Mouse (Mus musculus): ENCODE measurements around the gene Nck2. TPM values are rescaled to one million over a fixed set of nuclear protein-coding genes. Genes with fewer than 3 reads are reported as not detected.

Nck2 gene
- polyA plus RNA-seq, 1 experiment from 2014 or later, result 53.2 TPM

GRCm38 (mm10) chr1:43506638-43507037 lies 62.3 kb downstream of the Nck2 start:
- no peak overlapping the region for H3K4me3 ChIP-seq (ENCODE audit: low read depth, low read length)

GRCm38 (mm10) chr1:43507809-43508208 lies 63.4 kb downstream of the Nck2 start:
- 88% methylated on average over 1 of the region's 1 CpGs for WGBS
- ATAC-seq (ENCODE audit: insufficient number of reproducible peaks, low FRiP score, low TSS enrichment, low read depth), result no peak
- Histone ChIP-seq H3K9ac (ENCODE audit: low read length) (no peak overlapping the region), H3K4me3 (ENCODE audit: low read depth, low read length) (no peak overlapping the region), H3K27ac (replicated peaks; ENCODE audit: low read depth, low read length) (no peak overlapping the region), H3K9me3 (ENCODE audit: control insufficient read depth, low read length) (no peaks in the 10 kb centered on the region), H3K27me3 (ENCODE audit: control insufficient read depth, insufficient read depth, low read length) (no peaks in the 10 kb centered on the region), H3K4me2 (ENCODE audit: low read depth, severe bottlenecking) (no peak overlapping the region), H3K36me3 (ENCODE audit: control insufficient read depth, insufficient read depth, low read length) (0 out of 2 replicates have a peak, but pooled peaks cover 2% of the 10 kb centered on the region), H3K4me1 (ENCODE audit: control insufficient read depth, insufficient read depth, low read length) (no peaks in the 10 kb centered on the region; the same call in 1 of the 2 replicates)
- DNase-seq (ENCODE audit: low spot score), result no peak

More at GRCm38 (mm10) chr1:43506638-43507037, 62.3 kb downstream of the Nck2 start:
- H3K4me2 ChIP-seq (ENCODE audit: low read depth, severe bottlenecking), result no peak overlapping the region
- no peaks in the 10 kb centered on the region; the same call in 1 of the 2 replicates for H3K4me1 ChIP-seq (ENCODE audit: control insufficient read depth, insufficient read depth, low read length)
- H3K9me3 ChIP-seq (ENCODE audit: control insufficient read depth, low read length), result no peaks in the 10 kb centered on the region
- H3K9ac ChIP-seq (ENCODE audit: low read length), result no peak overlapping the region
- ATAC-seq (ENCODE audit: insufficient number of reproducible peaks, low FRiP score, low TSS enrichment, low read depth) (no peak), DNase-seq (ENCODE audit: low spot score) (no peak)
- 0 out of 2 replicates have a peak, but pooled peaks cover 2% of the 10 kb centered on the region for H3K36me3 ChIP-seq (ENCODE audit: control insufficient read depth, insufficient read depth, low read length)
- no peak overlapping the region for H3K27ac ChIP-seq (replicated peaks; ENCODE audit: low read depth, low read length)
- WGBS, result 94% methylated on average over 3 of the region's 3 CpGs
- H3K27me3 ChIP-seq (ENCODE audit: control insufficient read depth, insufficient read depth, low read length), result no peaks in the 10 kb centered on the region

GRCm38 (mm10) chr1:43511256-43511655 lies 66.9 kb downstream of the Nck2 start:
- no peaks in the 10 kb centered on the region for H3K4me1 ChIP-seq (ENCODE audit: control insufficient read depth, insufficient read depth, low read length)
- 0 out of 2 replicates have a peak, but pooled peaks cover 2% of the 10 kb centered on the region for H3K36me3 ChIP-seq (ENCODE audit: control insufficient read depth, insufficient read depth, low read length)
- 88% methylated on average over 12 of the region's 12 CpGs for WGBS
- H3K27ac ChIP-seq (replicated peaks; ENCODE audit: low read depth, low read length), result no peak overlapping the region
- H3K9me3 ChIP-seq (ENCODE audit: control insufficient read depth, low read length), result no peaks in the 10 kb centered on the region
- DNase-seq (ENCODE audit: low spot score) (no peak), ATAC-seq (ENCODE audit: insufficient number of reproducible peaks, low FRiP score, low TSS enrichment, low read depth) (no peak)
- H3K4me3 ChIP-seq (ENCODE audit: low read depth, low read length), result no peak overlapping the region
- no peak overlapping the region for H3K4me2 ChIP-seq (ENCODE audit: low read depth, severe bottlenecking)
- no peak overlapping the region for H3K9ac ChIP-seq (ENCODE audit: low read length)
- H3K27me3 ChIP-seq (ENCODE audit: control insufficient read depth, insufficient read depth, low read length), result no peaks in the 10 kb centered on the region

DNA sequence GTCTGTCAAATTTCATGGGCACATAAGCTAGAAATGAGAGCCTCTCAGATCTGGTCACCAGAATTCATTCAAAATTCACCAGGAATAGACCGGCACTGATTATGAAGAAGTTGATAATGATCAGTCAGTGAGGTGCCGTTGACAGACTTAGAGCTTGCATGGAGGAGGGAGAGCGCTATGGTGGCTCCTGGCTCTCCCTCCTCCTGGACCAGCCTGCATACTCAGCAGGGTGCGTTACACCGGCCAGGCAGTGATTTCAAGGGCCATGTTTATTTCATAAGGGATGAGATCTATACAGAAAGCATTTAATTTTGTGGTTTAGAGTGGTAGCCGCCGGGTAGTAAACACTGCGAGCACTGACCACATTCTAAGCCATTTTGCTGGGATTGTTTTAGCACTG lies 67.3 kb downstream of the Nck2 start:
- no peak overlapping the region for H3K9ac ChIP-seq (ENCODE audit: low read length)
- no peak overlapping the region for H3K4me3 ChIP-seq (ENCODE audit: low read depth, low read length)
- H3K27me3 ChIP-seq (ENCODE audit: control insufficient read depth, insufficient read depth, low read length), result no peaks in the 10 kb centered on the region
- H3K4me2 ChIP-seq (ENCODE audit: low read depth, severe bottlenecking), result no peak overlapping the region
- H3K9me3 ChIP-seq (ENCODE audit: control insufficient read depth, low read length), result no peaks in the 10 kb centered on the region
- H3K4me1 ChIP-seq (ENCODE audit: control insufficient read depth, insufficient read depth, low read length), result no peaks in the 10 kb centered on the region
- WGBS, result 94% methylated on average over 8 of the region's 8 CpGs
- H3K36me3 ChIP-seq (ENCODE audit: control insufficient read depth, insufficient read depth, low read length), result 0 out of 2 replicates have a peak, but pooled peaks cover 2% of the 10 kb centered on the region
- no peak for DNase-seq (ENCODE audit: low spot score)
- no peak overlapping the region for H3K27ac ChIP-seq (replicated peaks; ENCODE audit: low read depth, low read length)
- ATAC-seq (ENCODE audit: insufficient number of reproducible peaks, low FRiP score, low TSS enrichment, low read depth), result no peak

GRCm38 (mm10) chr1:43517405-43517804 lies 73.0 kb downstream of the Nck2 start:
- Histone ChIP-seq H3K27me3 (ENCODE audit: control insufficient read depth, insufficient read depth, low read length) (no peaks in the 10 kb centered on the region), H3K27ac (replicated peaks; ENCODE audit: low read depth, low read length) (no peak overlapping the region), H3K36me3 (ENCODE audit: control insufficient read depth, insufficient read depth, low read length) (no peaks in the 10 kb centered on the region), H3K9ac (ENCODE audit: low read length) (no peak overlapping the region), H3K4me3 (ENCODE audit: low read depth, low read length) (no peak overlapping the region), H3K4me2 (ENCODE audit: low read depth, severe bottlenecking) (no peak overlapping the region), H3K9me3 (ENCODE audit: control insufficient read depth, low read length) (no peaks in the 10 kb centered on the region), H3K4me1 (ENCODE audit: control insufficient read depth, insufficient read depth, low read length) (no peaks in the 10 kb centered on the region)
- DNase-seq (ENCODE audit: low spot score) (no peak), ATAC-seq (ENCODE audit: insufficient number of reproducible peaks, low FRiP score, low TSS enrichment, low read depth) (no peak)
- WGBS, result 93% methylated on average over 3 of the region's 3 CpGs

DNA sequence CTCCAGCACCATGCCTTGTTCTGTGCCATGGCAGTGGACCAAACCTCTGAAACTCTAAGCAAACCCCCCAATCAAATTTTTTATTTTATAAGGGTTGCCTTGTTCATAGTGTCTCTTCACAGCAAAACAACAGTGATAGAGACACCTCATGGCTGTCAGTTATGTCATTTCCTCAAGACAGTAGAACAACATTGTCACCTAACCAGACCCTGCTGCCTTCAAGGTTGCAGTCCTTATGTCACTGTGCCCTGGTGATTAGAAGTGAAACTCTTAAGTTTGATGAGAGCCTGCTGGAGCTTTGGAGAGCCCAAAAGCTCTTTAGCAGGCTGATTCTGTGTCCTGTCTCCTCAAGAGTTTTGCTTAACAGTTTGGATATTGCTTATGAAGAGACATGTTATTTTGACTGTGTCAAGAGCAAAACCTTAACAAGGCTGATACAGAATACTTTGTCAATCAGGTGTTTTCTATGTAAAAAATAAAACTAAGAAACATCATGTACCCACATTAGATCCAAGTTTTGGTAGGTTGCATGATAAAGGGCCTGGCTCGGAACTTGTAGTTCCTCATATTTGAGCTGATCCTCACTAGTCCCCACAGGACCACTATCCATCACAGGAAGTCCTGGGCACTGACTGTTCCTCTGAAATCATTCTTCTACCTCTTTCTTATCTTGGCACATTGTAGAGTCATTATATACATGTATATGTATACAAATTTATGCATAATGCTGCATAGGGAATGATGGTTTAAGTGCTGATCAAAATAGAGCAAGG lies 76.0 kb downstream of the Nck2 start:
- Histone ChIP-seq H3K36me3 (ENCODE audit: control insufficient read depth, insufficient read depth, low read length) (no peaks in the 10 kb centered on the region), H3K4me3 (ENCODE audit: low read depth, low read length) (no peak overlapping the region), H3K9me3 (ENCODE audit: control insufficient read depth, low read length) (no peaks in the 10 kb centered on the region), H3K9ac (ENCODE audit: low read length) (no peak overlapping the region), H3K27me3 (ENCODE audit: control insufficient read depth, insufficient read depth, low read length) (no peaks in the 10 kb centered on the region), H3K4me2 (ENCODE audit: low read depth, severe bottlenecking) (no peak overlapping the region), H3K4me1 (ENCODE audit: control insufficient read depth, insufficient read depth, low read length) (no peaks in the 10 kb centered on the region), H3K27ac (replicated peaks; ENCODE audit: low read depth, low read length) (no peak overlapping the region)
- DNase-seq (ENCODE audit: low spot score) (no peak), ATAC-seq (ENCODE audit: insufficient number of reproducible peaks, low FRiP score, low TSS enrichment, low read depth) (no peak)
- 96% methylated on average over 1 of the region's 1 CpGs for WGBS

- Histone ChIP-seq H3K9ac (ENCODE audit: low read length) (no peak overlapping the region), H3K27me3 (ENCODE audit: control insufficient read depth, insufficient read depth, low read length) (no peaks in the 10 kb centered on the region), H3K4me3 (ENCODE audit: low read depth, low read length) (no peak overlapping the region)
These were observed 76.6 kb downstream of the Nck2 start for GRCm38 (mm10) chr1:43520989-43521371.

GRCm38 (mm10) chr1:43521512-43521911 lies 77.1 kb downstream of the Nck2 start:
- no peaks in the 10 kb centered on the region for H3K9me3 ChIP-seq (ENCODE audit: control insufficient read depth, low read length)
- H3K27ac ChIP-seq (replicated peaks; ENCODE audit: low read depth, low read length), result no peak overlapping the region
- H3K36me3 ChIP-seq (ENCODE audit: control insufficient read depth, insufficient read depth, low read length), result no peaks in the 10 kb centered on the region
- WGBS, result 92% methylated on average over 3 of the region's 3 CpGs
- H3K9ac ChIP-seq (ENCODE audit: low read length), result no peak overlapping the region
- H3K4me3 ChIP-seq (ENCODE audit: low read depth, low read length), result no peak overlapping the region
- ATAC-seq (ENCODE audit: insufficient number of reproducible peaks, low FRiP score, low TSS enrichment, low read depth) (no peak), DNase-seq (ENCODE audit: low spot score) (no peak)
- no peak overlapping the region for H3K4me2 ChIP-seq (ENCODE audit: low read depth, severe bottlenecking)
- H3K27me3 ChIP-seq (ENCODE audit: control insufficient read depth, insufficient read depth, low read length), result no peaks in the 10 kb centered on the region
- H3K4me1 ChIP-seq (ENCODE audit: control insufficient read depth, insufficient read depth, low read length), result no peaks in the 10 kb centered on the region

More at GRCm38 (mm10) chr1:43520989-43521371, 76.6 kb downstream of the Nck2 start:
- DNase-seq (ENCODE audit: low spot score) (no peak), ATAC-seq (ENCODE audit: insufficient number of reproducible peaks, low FRiP score, low TSS enrichment, low read depth) (no peak)
- no peaks in the 10 kb centered on the region for H3K4me1 ChIP-seq (ENCODE audit: control insufficient read depth, insufficient read depth, low read length)
- H3K36me3 ChIP-seq (ENCODE audit: control insufficient read depth, insufficient read depth, low read length), result no peaks in the 10 kb centered on the region
- no peak overlapping the region for H3K27ac ChIP-seq (replicated peaks; ENCODE audit: low read depth, low read length)
- no peaks in the 10 kb centered on the region for H3K9me3 ChIP-seq (ENCODE audit: control insufficient read depth, low read length)
- 94% methylated on average over 3 of the region's 3 CpGs for WGBS
- no peak overlapping the region for H3K4me2 ChIP-seq (ENCODE audit: low read depth, severe bottlenecking)
